8 mouse cellular contexts compared by ENCODE assay signal in the genomic region with DNA sequence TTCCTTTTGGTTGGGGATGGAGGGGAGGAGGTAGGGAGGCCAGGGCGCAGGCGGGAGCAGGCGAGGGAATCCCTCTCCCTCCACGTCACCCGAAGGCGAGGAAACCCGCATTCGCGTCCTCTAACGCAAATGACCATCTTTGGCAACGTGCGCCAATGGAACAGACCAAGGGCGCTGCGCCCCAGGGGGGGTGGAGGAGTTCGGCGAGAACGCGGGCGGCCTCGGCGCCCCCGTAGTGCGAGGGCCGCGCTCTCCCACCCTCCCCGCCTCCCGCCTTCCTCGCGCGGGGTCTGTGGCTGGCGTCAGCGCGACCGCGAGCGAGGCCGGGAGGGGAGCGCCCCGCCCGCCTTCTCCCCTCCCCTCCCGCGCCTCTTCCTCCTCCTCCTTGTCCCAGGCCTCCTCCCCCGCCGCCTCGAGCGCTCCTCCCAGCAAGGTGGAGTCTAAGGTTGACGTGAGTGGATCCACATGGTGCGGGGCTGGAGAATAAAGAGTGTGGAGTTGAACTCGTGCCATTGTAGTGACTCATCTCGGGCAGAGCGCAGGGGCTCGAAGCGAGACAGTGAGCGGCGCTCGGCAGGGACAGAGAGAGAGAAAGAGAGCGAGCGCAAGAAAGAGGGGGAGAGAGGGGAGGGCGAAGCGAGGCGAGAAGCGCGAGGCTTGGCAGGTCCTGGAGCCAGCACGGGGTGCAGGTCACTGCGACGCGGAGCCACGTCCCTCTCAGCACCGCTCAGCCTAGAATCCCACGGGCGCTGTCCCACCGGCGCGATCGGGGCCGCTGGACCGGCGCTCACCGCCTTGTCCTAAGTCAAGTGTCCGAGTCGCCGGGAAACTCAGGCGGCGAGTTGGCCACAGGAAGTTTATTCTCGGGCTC. TPM values are rescaled to one million over a fixed set of nuclear protein-coding genes. Genes with fewer than 3 reads are reported as not detected.
A peak's percentile ranks its signal among the peaks of the same experiment; 100 is the strongest.
DNase-seq lines count a peak whose midpoint lies in the region; ATAC-seq lines count a peak whose summit lies in the region.

A gene (plus strand): TSS at position 466 of the 871 bp plus-strand sequence.

- H3K36me3 ChIP-seq in intestine, embryonic 16.5 days (ENCODE audit: control insufficient read depth, insufficient read depth, low read length): no peaks in the 10 kb centered on the region

- peak; percentile 81 for ATAC-seq in intestine, embryonic 16.5 days

- DNase-seq in adrenal gland, adult 2 months: peak; percentile 99
- DNase-seq in embryo, embryonic 11 days: peak; percentile 91
- DNase-seq in gastrocnemius, postnatal 4 days (ENCODE audit: low spot score in 2 of 2): peak; percentile 85 to 94
- DNase-seq in left cerebral cortex, postnatal 25 days (ENCODE audit: low spot score in 2 of 2): peak; percentile 92 to 98
- peak; percentile 90 for DNase-seq in mesoderm, embryonic 11.5 days (ENCODE audit: low read depth, low spot score)
- DNase-seq in right cerebral cortex, postnatal 36 days (ENCODE audit: low spot score in 2 of 2): peak; percentile 91 to 94
- peak; percentile 96 to 97 for DNase-seq in urinary bladder, postnatal 4 days (ENCODE audit: low spot score in 2 of 2)

- intact Hi-C loops in left cerebral cortex, postnatal 25 days (cut with DNase I): loop anchor here (1.0 to 10.0 kb wide), 8 partner anchors 99 to 573 kb away; a partner anchor contains a TSS

- WGBS in intestine, embryonic 16.5 days: under 1% methylated on average over 79 of the region's 85 CpGs

- no peaks in the 10 kb centered on the region for H3K9me3 ChIP-seq in intestine, embryonic 16.5 days (ENCODE audit: control insufficient read depth, low read length)

- H3K9ac ChIP-seq in intestine, embryonic 16.5 days (ENCODE audit: low read depth, low read length): peak within 1 kb of the TSS; percentile 97

- H3K4me1 ChIP-seq in intestine, embryonic 16.5 days (ENCODE audit: control insufficient read depth, insufficient read depth, low read length): peaks cover 33% of the 10 kb centered on the region

- H3K4me2 ChIP-seq in intestine, embryonic 16.5 days (ENCODE audit: low read depth, low read length): peak within 1 kb of the TSS; percentile 66

- peak within 1 kb of the TSS; percentile 86 for H3K4me3 ChIP-seq in intestine, embryonic 16.5 days (ENCODE audit: low read length)

- H3K27me3 ChIP-seq in intestine, embryonic 16.5 days (replicated peaks; ENCODE audit: control insufficient read depth, insufficient read depth, low read length): no peaks in the 10 kb centered on the region

- H3K27ac ChIP-seq in intestine, embryonic 16.5 days (ENCODE audit: low read length): peak within 1 kb of the TSS; percentile 100

RNA-seq across cellular contexts. Expression of the gene that starts here (rescaled TPM):
- total RNA-seq in adrenal gland, adult 2 months (2021): 100 to 1,000 TPM; 275 to 347 TPM
- 186 and 248 TPM in 2 replicates for polyA plus RNA-seq in adrenal gland, adult 2 months (2012; rRNA removed)
- 10 to 100 TPM; 23.2 to 33.3 TPM for total RNA-seq in gastrocnemius, postnatal 4 days (2021)
- 5.7 and 6.5 TPM in 2 replicates for polyA plus RNA-seq in intestine, embryonic 16.5 days (2015; fragmentation: Nextera tagmentation; extraction: Ambion mirVana)
- total RNA-seq in left cerebral cortex, postnatal 25 days (2021): 10 to 100 TPM; 41.8 to 45.5 TPM

Comparison
In these comparisons a context has a peak if more than half of its experiments do, and no peak if none do; other contexts are left out.
1. Peak in every context shown above with its lines: DNase-seq, ATAC-seq, H3K4me3 ChIP-seq and H3K27ac ChIP-seq.
2. RNA of the gene that starts here (total RNA-seq): 275 to 347 TPM in adrenal gland, adult 2 months; 41.8 to 45.5 TPM in left cerebral cortex, postnatal 25 days and 23.2 to 33.3 TPM in gastrocnemius, postnatal 4 days; every median in the first group is over 4 times any median in the second.
3. RNA of the gene that starts here (polyA plus RNA-seq): 186 to 248 TPM in adrenal gland, adult 2 months; 5.7 to 6.5 TPM in intestine, embryonic 16.5 days; every median in the first group is over 10 times any median in the second.